Mouse (Mus musculus) spleen, adult 2 months (tissue): ENCODE results near the gene Apoa2.

Source experiments
- CTCF ChIP-seq: fragments of 200-500 bp; IDR thresholded peaks from 2 replicates; pipeline ENCODE4 v1.5.1; 2011; ENCODE audit warnings: mild to moderate bottlenecking, inconsistent platforms; ENCODE audit not compliant: insufficient read depth, insufficient read length, insufficient replicate concordance; ENCODE audit errors: extremely low read depth
- POLR2A ChIP-seq: fragments of 200-500 bp; IDR thresholded peaks from 2 replicates; pipeline ENCODE4 v1.6.1; 2011; ENCODE audit warnings: low read depth, low read length, inconsistent platforms

- TF ChIP-seq CTCF (no peak), POLR2A (no peak)
These were observed 7.5 kb downstream of the Apoa2 start for GRCm38 (mm10) chr1:171232348-171232747.
